Mouse (Mus musculus): ENCODE measurements around the gene E2f8. TPM values are rescaled to one million over a fixed set of nuclear protein-coding genes. Genes with fewer than 3 reads are reported as not detected.

E2f8 gene
- total and polyA plus RNA-seq, 3 experiments = 8.9 to 49.4 (median 39.3) TPM

- H3K79me2 ChIP-seq (ENCODE audit: control insufficient read depth, insufficient read depth, low read length, poor library complexity) = peaks cover 17% of the 10 kb centered on the region
- H3K27me3 ChIP-seq (ENCODE audit: control insufficient read depth in 1 of 2, insufficient read depth in 2 of 2, low read length in 2 of 2) = no peaks in the 10 kb centered on the region
- peak; percentile 39 for DNase-seq (ENCODE audit: low read depth, low spot score)
- peak overlapping the region; percentile 42 to 60 for H3K4me3 ChIP-seq (ENCODE audit: control insufficient read depth in 1 of 2, insufficient read depth in 1 of 2, low read depth in 2 of 2, low read length in 2 of 2)
- H3K9ac ChIP-seq (ENCODE audit: control insufficient read depth, low read depth, low read length, poor library complexity, severe bottlenecking) = peak overlapping the region; percentile 66
- H3K4me1 ChIP-seq (ENCODE audit: control insufficient read depth in 1 of 2, insufficient read depth in 2 of 2, low read length in 2 of 2) = peaks cover 0 to 12% of the 10 kb centered on the region in 2 experiments; a peak in 2 of 4 replicates
- no peaks in the 10 kb centered on the region for H3K9me3 ChIP-seq (replicated peaks; ENCODE audit: insufficient read depth, low read length)
- 0 out of 2 replicates have a peak overlapping the region, but pooled peaks have one; percentile 17 for H3K27ac ChIP-seq (ENCODE audit: control insufficient read depth, low read depth, low read length)
- TF ChIP-seq ZMIZ1 (IDR thresholded peaks at IDR 0.05; ENCODE audit: low read depth, low read length) (no peak), USF1 (IDR thresholded peaks at IDR 0.05; ENCODE audit: low read depth, low read length) (peak; percentile 66), TBP (IDR thresholded peaks at IDR 0.05; ENCODE audit: low read depth, low read length) (no peak), MXI1 (IDR thresholded peaks at IDR 0.05; ENCODE audit: low read depth, low read length) (0 out of 2 replicates have a peak, but pooled peaks have one; percentile 28)
- H3K36me3 ChIP-seq (ENCODE audit: control insufficient read depth in 1 of 2, insufficient read depth in 2 of 2, low read length in 2 of 2) = peaks cover 5 to 13% of the 10 kb centered on the region in 2 experiments
Observed at GRCm38 (mm10) chr7:48879574-48879973, 1.8 kb downstream of the E2f8 start.

GRCm38 (mm10) chr7:48877786-48878390 is 3.5 kb downstream of the E2f8 start:
- H3K27me3 ChIP-seq (ENCODE audit: control insufficient read depth in 1 of 2, insufficient read depth in 2 of 2, low read length in 2 of 2) = no peaks in the 10 kb centered on the region
- H3K79me2 ChIP-seq (ENCODE audit: control insufficient read depth, insufficient read depth, low read length, poor library complexity) = peaks cover 17% of the 10 kb centered on the region
- TF ChIP-seq MAX (IDR thresholded peaks at IDR 0.05; ENCODE audit: low read length) (no peak), TCF12 (IDR thresholded peaks at IDR 0.05; ENCODE audit: low read depth, low read length) (no peak), CHD2 (IDR thresholded peaks at IDR 0.05; ENCODE audit: low read length) (no peak), MYB (IDR thresholded peaks at IDR 0.05; ENCODE audit: low read depth, low read length) (no peak), HCFC1 (IDR thresholded peaks at IDR 0.05; ENCODE audit: low read depth, low read length) (no peak), MEF2A (IDR thresholded peaks at IDR 0.05; ENCODE audit: extremely low read depth, insufficient replicate concordance, low read depth, low read length, poor library complexity, severe bottlenecking) (no peak), E2F4 (IDR thresholded peaks at IDR 0.05; ENCODE audit: borderline replicate concordance, low read depth, low read length) (no peak), ELF1 (IDR thresholded peaks at IDR 0.05; ENCODE audit: low read depth, low read length) (no peak), ZMIZ1 (IDR thresholded peaks at IDR 0.05; ENCODE audit: low read depth, low read length) (no peak), POLR2AphosphoS5 (IDR thresholded peaks at IDR 0.05; ENCODE audit: borderline replicate concordance, low read depth, low read length) (no peak), CTCF (IDR thresholded peaks at IDR 0.05 in 2 of 3, conservative IDR thresholded peaks at IDR 0.05 in 1 of 3; ENCODE audit: control insufficient read depth in 1 of 3, insufficient read depth in 1 of 3, low read depth in 2 of 3, low read length in 3 of 3, poor library complexity in 1 of 3, severe bottlenecking in 1 of 3) (no peak)
- H3K4me1 ChIP-seq (ENCODE audit: control insufficient read depth in 1 of 2, insufficient read depth in 2 of 2, low read length in 2 of 2) = peaks cover 0 to 12% of the 10 kb centered on the region in 2 experiments; a peak in 2 of 4 replicates
- no peaks in the 10 kb centered on the region for H3K9me3 ChIP-seq (replicated peaks; ENCODE audit: insufficient read depth, low read length)
- no peak overlapping the region for H3K27ac ChIP-seq (ENCODE audit: control insufficient read depth, low read depth, low read length)
- H3K9ac ChIP-seq (ENCODE audit: control insufficient read depth, low read depth, low read length, poor library complexity, severe bottlenecking) = no peak overlapping the region
- H3K4me3 ChIP-seq (ENCODE audit: control insufficient read depth in 1 of 2, insufficient read depth in 1 of 2, low read depth in 2 of 2, low read length in 2 of 2) = no peak overlapping the region
- no peak for DNase-seq (ENCODE audit: low read depth, low spot score)
- H3K36me3 ChIP-seq (ENCODE audit: control insufficient read depth in 1 of 2, insufficient read depth in 2 of 2, low read length in 2 of 2) = peaks cover 10 to 13% of the 10 kb centered on the region in 2 experiments

All from MEL (cell line).